Mouse (Mus musculus): Measurements from ENCODE around the gene Rab40c.

- TF ChIP-seq CTCF (IDR thresholded peaks at IDR 0.05; ENCODE audit: low read depth) (no peak), EP300 (optimal IDR thresholded peaks at IDR 0.05) (no peak)
Measured at GRCm38 (mm10) chr17:25919144-25919785, at the start of gene Rab40c.

All from stomach, postnatal 0 days (tissue).